13 mouse cellular contexts compared by ENCODE assay signal in genomic region chr2:94045411-94046090, GRCm38 (mm10). TPM values are rescaled to one million over a fixed set of nuclear protein-coding genes. Genes with fewer than 3 reads are reported as not detected.
A peak's percentile ranks its signal among the peaks of the same experiment; 100 is the strongest.
DNase-seq lines count a peak whose midpoint lies in the region; ATAC-seq and TF ChIP-seq lines count a peak whose summit lies in the region.
"Had no signal": no experiment of that assay in that cellular context is flagged by ENCODE, and none has a peak within 500 bp of the region (broad histone marks: within the 10 kb centered on the region; RNA-seq: fewer than 3 reads in every experiment).

No protein-coding gene starts in this region.

- H3K9me3 ChIP-seq in limb, embryonic 14.5 days (ENCODE audit: control insufficient read depth, low read length), result no peaks in the 10 kb centered on the region
- H3K9me3 ChIP-seq in limb, embryonic 10.5 days (replicated peaks), result no peaks in the 10 kb centered on the region
- H3K9me3 ChIP-seq in forebrain, embryonic 15.5 days, result no peaks in the 10 kb centered on the region
- H3K9me3 ChIP-seq: liver, embryonic 13.5 days had no signal

- no peak for TF ChIP-seq POLR2A in limb, embryonic 14.5 days (IDR thresholded peaks at IDR 0.05; ENCODE audit: borderline replicate concordance, extremely low read depth, insufficient read depth, insufficient read length)

- H3K4me3 ChIP-seq in limb, embryonic 14.5 days (replicated peaks; ENCODE audit: low read length), result no peak overlapping the region
- no peak overlapping the region for H3K4me3 ChIP-seq in limb, embryonic 10.5 days
- H3K4me3 ChIP-seq in forebrain, embryonic 15.5 days, result no peak overlapping the region
- H3K4me3 ChIP-seq: liver, embryonic 13.5 days had no signal

- H3K27ac ChIP-seq in limb, embryonic 14.5 days (replicated peaks; ENCODE audit: low read depth, low read length), result no peak overlapping the region
- H3K27ac ChIP-seq in limb, embryonic 10.5 days, result no peak overlapping the region
- H3K27ac ChIP-seq in forebrain, embryonic 15.5 days (replicated peaks), result peak overlapping the region; percentile 70; the same call in 1 of the 2 replicates
- H3K27ac ChIP-seq: liver, embryonic 13.5 days had no signal

- peaks cover 6% of the 10 kb centered on the region; the same call in 1 of the 2 replicates for H3K36me3 ChIP-seq in limb, embryonic 14.5 days (ENCODE audit: control insufficient read depth, insufficient read depth, low read length)
- H3K36me3 ChIP-seq in limb, embryonic 10.5 days, result peaks cover 39% of the 10 kb centered on the region
- H3K36me3 ChIP-seq in forebrain, embryonic 15.5 days, result no peaks in the 10 kb centered on the region

- peak; percentile 6 for DNase-seq in adrenal gland, postnatal 14 days
- DNase-seq in adrenal gland, postnatal 36 days, result no peak
- DNase-seq in limb, embryonic 14.5 days (ENCODE audit: low spot score), result peak; percentile 28
- DNase-seq in limb, embryonic 10.5 days (ENCODE audit: low spot score), result no peak
- peak; percentile 27 for DNase-seq in retina, embryonic 14.5 days (ENCODE audit: low spot score)
- no peak for DNase-seq in adipocyte (ENCODE audit: low spot score)
- no peak for DNase-seq in urinary bladder, postnatal 14 days (ENCODE audit: low spot score)
- DNase-seq: B cell, adult 2 months; gastrocnemius, postnatal 36 days; liver, embryonic 13.5 days; spleen, adult 18-20 months had no signal

- H3K9ac ChIP-seq in limb, embryonic 14.5 days (ENCODE audit: low read depth, low read length, severe bottlenecking), result no peak overlapping the region
- no peak overlapping the region for H3K9ac ChIP-seq in forebrain, embryonic 15.5 days (replicated peaks)
- H3K9ac ChIP-seq: liver, embryonic 13.5 days had no signal

- H3K27me3 ChIP-seq in limb, embryonic 14.5 days (ENCODE audit: control insufficient read depth, insufficient read depth, low read length), result no peaks in the 10 kb centered on the region
- no peaks in the 10 kb centered on the region for H3K27me3 ChIP-seq in limb, embryonic 10.5 days (ENCODE audit: low read depth, poor library complexity, severe bottlenecking)
- no peaks in the 10 kb centered on the region for H3K27me3 ChIP-seq in forebrain, embryonic 15.5 days
- H3K27me3 ChIP-seq: liver, embryonic 13.5 days had no signal

- 66% methylated on average over 6 of the region's 6 CpGs for WGBS in limb, embryonic 14.5 days
- WGBS in limb, embryonic 10.5 days, result 92% methylated on average over 6 of the region's 6 CpGs
- 47% methylated on average over 6 of the region's 6 CpGs for WGBS in forebrain, embryonic 15.5 days

- ATAC-seq in limb, embryonic 14.5 days (ENCODE audit: low FRiP score, low read depth), result no peak
- no peak for ATAC-seq in forebrain, embryonic 15.5 days (replicated peaks)

- H3K4me1 ChIP-seq in limb, embryonic 14.5 days (ENCODE audit: control insufficient read depth, insufficient read depth, low read length), result no peaks in the 10 kb centered on the region
- no peaks in the 10 kb centered on the region for H3K4me1 ChIP-seq in limb, embryonic 10.5 days
- H3K4me1 ChIP-seq in forebrain, embryonic 15.5 days, result peaks cover 50% of the 10 kb centered on the region

- no peak overlapping the region for H3K4me2 ChIP-seq in limb, embryonic 14.5 days (replicated peaks; ENCODE audit: low read depth, low read length, severe bottlenecking)
- no peak overlapping the region for H3K4me2 ChIP-seq in forebrain, embryonic 15.5 days (replicated peaks)
- H3K4me2 ChIP-seq: liver, embryonic 13.5 days had no signal

RNA-seq across cellular contexts. Expression of gene Alkbh3, which starts 34.9 kb away (rescaled TPM):
- total RNA-seq in adrenal gland, postnatal 14 days (2021), result 48.8 and 65.8 TPM in 2 replicates
- 10 to 100 TPM; 38.6 to 53.1 TPM for total RNA-seq in adrenal gland, postnatal 36 days (2021)
- 76.3 and 79.0 TPM in 2 replicates for polyA plus RNA-seq in limb, embryonic 14.5 days (2012; rRNA removed)
- polyA plus RNA-seq in limb, embryonic 14.5 days (2014; fragmentation: Nextera tagmentation; extraction: Ambion mirVana), result 76.2 and 79.8 TPM in 2 replicates
- 48.8 and 56.2 TPM in 2 replicates for polyA plus RNA-seq in limb, embryonic 10.5 days (2016; fragmentation: Nextera tagmentation; extraction: Ambion mirVana)
- 54.9 and 58.1 TPM in 2 replicates for polyA plus RNA-seq in forebrain, embryonic 15.5 days (2015; fragmentation: Nextera tagmentation; extraction: Ambion mirVana)

RNA-seq across cellular contexts. Expression of gene Gm27027, which starts 49.4 kb away (rescaled TPM):
- not detected in 2 replicates for total RNA-seq in adrenal gland, postnatal 14 days (2021)
- not detected for total RNA-seq in adrenal gland, postnatal 36 days (2021)
- polyA plus RNA-seq in limb, embryonic 14.5 days (2012; rRNA removed), result not detected in 2 replicates
- 0.43 TPM in 1 of 2 replicates, not detected in the other for polyA plus RNA-seq in limb, embryonic 14.5 days (2014; fragmentation: Nextera tagmentation; extraction: Ambion mirVana)
- polyA plus RNA-seq in limb, embryonic 10.5 days (2016; fragmentation: Nextera tagmentation; extraction: Ambion mirVana), result not detected in 2 replicates
- polyA plus RNA-seq in forebrain, embryonic 15.5 days (2015; fragmentation: Nextera tagmentation; extraction: Ambion mirVana), result not detected in 2 replicates
- total RNA-seq: layer of hippocampus, adult 18-20 months had no signal
- polyA plus RNA-seq: liver, embryonic 13.5 days had no signal

Comparison
In these comparisons a context has a peak if more than half of its experiments do, and no peak if none do; other contexts are left out.
1. DNase-seq: peak in adrenal gland, postnatal 14 days (single experiment), limb, embryonic 14.5 days (single experiment) and retina, embryonic 14.5 days (single experiment); none in adrenal gland, postnatal 36 days (0 of 2), limb, embryonic 10.5 days (single experiment), adipocyte (single experiment) and urinary bladder, postnatal 14 days (single experiment).